Mouse (Mus musculus) hindbrain, postnatal 0 days (tissue): ENCODE data around the gene Mfap1b. TPM values are rescaled to one million over a fixed set of nuclear protein-coding genes. Genes with fewer than 3 reads are reported as not detected.
"Not testable (repeated sequence)": the region's sequence is repeated elsewhere in the genome, so short reads cannot be mapped to it uniquely, and the experiment has no call there.

Source experiments
- ATAC-seq: fragments of 200-750 bp; cut with Nextera tagmentation; 2 replicates; pipeline ENCODE4 v1.8.0; 2017; ENCODE audit warnings: mild to moderate bottlenecking, moderate TSS enrichment, moderate library complexity
- DNase-seq: peaks from one replicate; pipeline ENCODE4 v3.0.0-alpha.2; 2015; ENCODE audit warnings: low spot score
- H3K27ac ChIP-seq: fragments of 300-500 bp; sonication (generic); 2 replicates; pipeline ENCODE4 v1.5.1; 2014; ENCODE audit warnings: mild to moderate bottlenecking
- H3K27me3 ChIP-seq: fragments of 300-500 bp; sonication (generic); 2 replicates; pipeline ENCODE4 v1.6.1; 2014; ENCODE audit warnings: low read length, mixed read lengths; ENCODE audit not compliant: insufficient read depth
- H3K36me3 ChIP-seq: fragments of 300-500 bp; sonication (generic); 2 replicates; pipeline ENCODE4 v1.6.1; 2014; ENCODE audit warnings: low read length, mixed read lengths; ENCODE audit not compliant: insufficient read depth
- H3K4me1 ChIP-seq: fragments of 300-500 bp; sonication (generic); 2 replicates; pipeline ENCODE4 v1.6.1; 2014; ENCODE audit warnings: antibody characterized with exemption, low read length, mixed read lengths; ENCODE audit not compliant: insufficient read depth
- H3K4me2 ChIP-seq: fragments of 300-500 bp; sonication (generic); 2 replicates; pipeline ENCODE4 v1.6.1; 2014; ENCODE audit warnings: low read depth, mild to moderate bottlenecking, low read length, moderate library complexity, mixed read lengths
- H3K4me3 ChIP-seq: fragments of 300-500 bp; sonication (generic); 2 replicates; pipeline ENCODE4 v1.5.1; 2014; ENCODE audit warnings: low read length
- H3K9ac ChIP-seq: fragments of 300-500 bp; sonication (generic); replicated peaks from 2 replicates; pipeline ENCODE4 v1.6.1; 2014; ENCODE audit warnings: mild to moderate bottlenecking, low read length, moderate library complexity, mixed read lengths
- H3K9me3 ChIP-seq: fragments of 300-500 bp; sonication (generic); 2 replicates; pipeline ENCODE4 v1.6.1; 2016; ENCODE audit warnings: low read length, mixed read lengths
- CTCF ChIP-seq: IDR thresholded peaks from 2 replicates; pipeline ENCODE4 v1.5.1; 2016; ENCODE audit warnings: antibody characterized with exemption, control low read depth, low read depth
- WGBS: fragments of 180-500 bp; shearing (Covaris S2); extraction: QIAGEN DNeasy Blood & Tissue Kit; methylation state at CpG from one replicate; pipeline ENCODE4 v1.1.7; 2014; 5-methylcytosine and 5-hydroxymethylcytosine counted together
- polyA plus RNA-seq: library from polyadenylated mRNA; unstranded; fragments of >200 nt; fragmentation: Nextera tagmentation; extraction: Ambion mirVana; gene quantifications from 2 replicates; pipeline ENCODE4 v1.2.1, GENCODE M21; 2015
- total RNA-seq: library from RNA; depleted of rRNA; stranded (reverse); fragments of >200 nt; gene quantifications from 2 replicates; pipeline ENCODE4 v1.2.3, GENCODE M21; 2014

Mfap1b gene
- total and polyA plus RNA-seq, 2 experiments from 2014 or later, result 17.7 to 52.8 TPM

GRCm38 (mm10) chr2:121511401-121511800, 37.5 kb upstream of the Mfap1b start:
- H3K27me3 ChIP-seq, result no peaks in the 10 kb centered on the region
- H3K9me3 ChIP-seq, result no peaks in the 10 kb centered on the region
- H3K4me3 ChIP-seq, result no peak overlapping the region
- DNase-seq (no peak), ATAC-seq (no peak)
- H3K4me1 ChIP-seq, result no peaks in the 10 kb centered on the region
- H3K36me3 ChIP-seq, result no peaks in the 10 kb centered on the region
- no peak overlapping the region for H3K4me2 ChIP-seq
- WGBS, result 92% methylated on average over 8 of the region's 8 CpGs
- no peak overlapping the region for H3K27ac ChIP-seq
- no peak for TF ChIP-seq CTCF
- H3K9ac ChIP-seq, result no peak overlapping the region

GRCm38 (mm10) chr2:121509584-121509983, 35.7 kb upstream of the Mfap1b start:
- Histone ChIP-seq H3K36me3 (no peaks in the 10 kb centered on the region), H3K9ac (peak overlapping the region; percentile 30; the same call in 1 of the 2 replicates), H3K27me3 (no peaks in the 10 kb centered on the region), H3K4me1 (no peaks in the 10 kb centered on the region), H3K4me2 (peak overlapping the region; percentile 54), H3K9me3 (no peaks in the 10 kb centered on the region), H3K27ac (no peak overlapping the region), H3K4me3 (peak overlapping the region; percentile 36)
- 25% methylated on average over 16 of the region's 16 CpGs for WGBS
- DNase-seq, result peak; percentile 61
- ATAC-seq, result 0 out of 2 replicates have a peak, but pooled peaks have one; percentile 62
- no peak for TF ChIP-seq CTCF

GRCm38 (mm10) chr2:121507951-121508330, 34.1 kb upstream of the Mfap1b start:
- Histone ChIP-seq H3K9me3 (no peaks in the 10 kb centered on the region), H3K4me2 (peak overlapping the region; percentile 63; the same call in 1 of the 2 replicates), H3K4me1 (no peaks in the 10 kb centered on the region), H3K27ac (no peak overlapping the region), H3K27me3 (no peaks in the 10 kb centered on the region), H3K4me3 (peak overlapping the region; percentile 53; the same call in 1 of the 2 replicates), H3K36me3 (no peaks in the 10 kb centered on the region), H3K9ac (no peak overlapping the region; the same call in 1 of the 2 replicates)
- 84% methylated on average over 2 of the region's 2 CpGs for WGBS
- ATAC-seq (no peak), DNase-seq (no peak)
- no peak for TF ChIP-seq CTCF

- DNase-seq (no peak), ATAC-seq (no peak)
- Histone ChIP-seq H3K9ac (peak overlapping the region; percentile 42; the same call in 1 of the 2 replicates), H3K27me3 (no peaks in the 10 kb centered on the region), H3K4me2 (peak overlapping the region; percentile 63), H3K4me1 (no peaks in the 10 kb centered on the region), H3K36me3 (no peaks in the 10 kb centered on the region), H3K27ac (no peak overlapping the region), H3K4me3 (peak overlapping the region; percentile 53), H3K9me3 (no peaks in the 10 kb centered on the region)
- TF ChIP-seq CTCF, result no peak
- 23% methylated on average over 12 of the region's 12 CpGs for WGBS
Measured at GRCm38 (mm10) chr2:121507173-121507950, 33.5 kb upstream of the Mfap1b start.

- WGBS, result 5% methylated on average over 40 of the region's 42 CpGs
Measured at GRCm38 (mm10) chr2:121505942-121506882, 32.3 kb upstream of the Mfap1b start, which contains the start of the genes Mfap1a and Wdr76. Mfap1a (minus strand) TSS chr2:121506665. Wdr76 (plus strand) TSS chr2:121506723.

GRCm38 (mm10) chr2:121501550-121501949, 27.7 kb upstream of the Mfap1b start:
- not testable (repeated sequence) for H3K36me3 ChIP-seq, H3K9ac ChIP-seq, H3K9me3 ChIP-seq, H3K4me3 ChIP-seq, DNase-seq, H3K27me3 ChIP-seq, H3K4me2 ChIP-seq, H3K4me1 ChIP-seq, ATAC-seq, H3K27ac ChIP-seq
- WGBS, result 60% methylated on average over 2 of the region's 6 CpGs

More at GRCm38 (mm10) chr2:121505942-121506882, 32.3 kb upstream of the Mfap1b start, which contains the start of the genes Mfap1a and Wdr76:
- TF ChIP-seq CTCF, result peak; percentile 52
- Histone ChIP-seq H3K9ac (peak within 1 kb of the TSS; percentile 42; the same call in 1 of the 2 replicates), H3K27ac (peak within 1 kb of the TSS; percentile 41; the same call in 1 of the 2 replicates), H3K4me3 (peak within 1 kb of the TSS; percentile 53), H3K4me2 (peak within 1 kb of the TSS; percentile 63)
- not testable (repeated sequence) for H3K27me3 ChIP-seq, H3K4me1 ChIP-seq, H3K36me3 ChIP-seq, H3K9me3 ChIP-seq
- DNase-seq, result peak; percentile 93
- peak; percentile 96 for ATAC-seq

- H3K27me3 ChIP-seq, H3K4me1 ChIP-seq, DNase-seq, H3K4me3 ChIP-seq, H3K36me3 ChIP-seq, H3K27ac ChIP-seq, ATAC-seq, H3K9me3 ChIP-seq, H3K4me2 ChIP-seq, H3K9ac ChIP-seq: not testable (repeated sequence)
- 67% methylated on average over 1 of the region's 2 CpGs for WGBS
Measured at GRCm38 (mm10) chr2:121484403-121484802, 10.5 kb upstream of the Mfap1b start.
